Mouse (Mus musculus): ENCODE results near the gene Cdk14. TPM values are rescaled to one million over a fixed set of nuclear protein-coding genes. Genes with fewer than 3 reads are reported as not detected.

The Cdk14 gene
- polyA plus RNA-seq, 1 experiment from 2014 or later = 19.7 TPM

DNA sequence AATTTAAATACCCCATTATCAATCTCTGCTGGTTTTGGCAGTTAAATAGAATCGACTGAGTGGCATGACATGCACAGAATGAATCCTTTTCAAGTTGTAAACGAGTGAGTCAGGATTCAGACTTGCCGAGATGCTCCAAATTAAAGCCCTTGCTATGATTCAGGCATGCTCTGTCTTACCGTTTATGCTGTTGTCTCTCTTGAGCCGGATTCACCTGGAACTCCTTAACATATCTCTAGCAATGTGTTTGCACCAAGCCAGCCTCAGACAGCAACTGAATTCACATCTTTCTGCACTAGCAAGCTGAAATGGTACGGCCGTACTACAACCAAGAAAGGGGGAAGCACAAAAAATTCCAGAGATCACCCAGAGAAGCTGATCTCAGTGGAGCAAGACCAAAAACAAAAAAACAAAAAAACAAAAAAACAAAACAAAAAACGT lies 154.7 kb downstream of the Cdk14 start:
- ATAC-seq (no peak), DNase-seq (ENCODE audit: low spot score) (no peak)
- Histone ChIP-seq H3K4me1 (ENCODE audit: insufficient read depth, low read depth, low read length) (peaks cover 11% of the 10 kb centered on the region; the same call in 1 of the 2 replicates), H3K36me3 (ENCODE audit: insufficient read depth, low read length) (no peaks in the 10 kb centered on the region), H3K27ac (ENCODE audit: low read length) (no peak overlapping the region), H3K9me3 (ENCODE audit: low read length) (no peaks in the 10 kb centered on the region), H3K9ac (replicated peaks; ENCODE audit: low read depth) (no peak overlapping the region), H3K27me3 (replicated peaks; ENCODE audit: insufficient read depth, low read length) (no peaks in the 10 kb centered on the region), H3K4me2 (replicated peaks; ENCODE audit: low read depth, low read length) (no peak overlapping the region), H3K4me3 (ENCODE audit: low read depth, low read length) (no peak overlapping the region)
- WGBS = 35% methylated on average over 8 of the region's 8 CpGs
- TF ChIP-seq EP300 (IDR thresholded peaks at IDR 0.05) (no peak), CTCF (IDR thresholded peaks at IDR 0.05) (no peak)

GRCm38 (mm10) chr5:5264712-5265111 lies 155.4 kb downstream of the Cdk14 start:
- no peak overlapping the region for H3K9ac ChIP-seq (replicated peaks; ENCODE audit: low read depth)
- H3K4me1 ChIP-seq (ENCODE audit: insufficient read depth, low read depth, low read length) = peaks cover 11% of the 10 kb centered on the region; the same call in 1 of the 2 replicates
- DNase-seq (ENCODE audit: low spot score) (no peak), ATAC-seq (no peak)
- H3K27ac ChIP-seq (ENCODE audit: low read length) = no peak overlapping the region
- H3K9me3 ChIP-seq (ENCODE audit: low read length) = no peaks in the 10 kb centered on the region
- no peak overlapping the region for H3K4me2 ChIP-seq (replicated peaks; ENCODE audit: low read depth, low read length)
- TF ChIP-seq EP300 (IDR thresholded peaks at IDR 0.05) (no peak), CTCF (IDR thresholded peaks at IDR 0.05) (no peak)
- H3K27me3 ChIP-seq (replicated peaks; ENCODE audit: insufficient read depth, low read length) = no peaks in the 10 kb centered on the region
- no peaks in the 10 kb centered on the region for H3K36me3 ChIP-seq (ENCODE audit: insufficient read depth, low read length)
- H3K4me3 ChIP-seq (ENCODE audit: low read depth, low read length) = no peak overlapping the region
- 80% methylated on average over 2 of the region's 2 CpGs for WGBS

- TF ChIP-seq EP300 (IDR thresholded peaks at IDR 0.05) (peak; percentile 97), CTCF (IDR thresholded peaks at IDR 0.05) (peak; percentile 11; the same call in 1 of the 2 replicates)
- Histone ChIP-seq H3K9ac (replicated peaks; ENCODE audit: low read depth) (peak overlapping the region; percentile 23; the same call in 1 of the 2 replicates), H3K9me3 (ENCODE audit: low read length) (no peaks in the 10 kb centered on the region), H3K36me3 (ENCODE audit: insufficient read depth, low read length) (no peaks in the 10 kb centered on the region), H3K4me3 (ENCODE audit: low read depth, low read length) (0 out of 2 replicates have a peak overlapping the region, but pooled peaks have one; percentile 16), H3K27me3 (replicated peaks; ENCODE audit: insufficient read depth, low read length) (no peaks in the 10 kb centered on the region), H3K4me2 (replicated peaks; ENCODE audit: low read depth, low read length) (peak overlapping the region; percentile 40), H3K4me1 (ENCODE audit: insufficient read depth, low read depth, low read length) (peaks cover 11% of the 10 kb centered on the region; the same call in 1 of the 2 replicates), H3K27ac (ENCODE audit: low read length) (peak overlapping the region; percentile 62)
- peak; percentile 73 for ATAC-seq
- WGBS = 30% methylated on average over 14 of the region's 14 CpGs
- DNase-seq (ENCODE audit: low spot score) = peak; percentile 50
Measured at GRCm38 (mm10) chr5:5261725-5262296, 158.3 kb downstream of the Cdk14 start.

- whole genome bisulfite sequencing = 50% methylated on average over 14 of the region's 14 CpGs
- peak overlapping the region; percentile 23; the same call in 1 of the 2 replicates for H3K9ac ChIP-seq (replicated peaks; ENCODE audit: low read depth)
- TF ChIP-seq CTCF (IDR thresholded peaks at IDR 0.05) = no peak
- no peak for TF ChIP-seq EP300 (IDR thresholded peaks at IDR 0.05)
- H3K4me1 ChIP-seq (ENCODE audit: insufficient read depth, low read depth, low read length) = peaks cover 11% of the 10 kb centered on the region; the same call in 1 of the 2 replicates
- no peaks in the 10 kb centered on the region for H3K36me3 ChIP-seq (ENCODE audit: insufficient read depth, low read length)
- no peaks in the 10 kb centered on the region for H3K9me3 ChIP-seq (ENCODE audit: low read length)
- DNase-seq (ENCODE audit: low spot score) (no peak), ATAC-seq (no peak)
- H3K4me3 ChIP-seq (ENCODE audit: low read depth, low read length) = 0 out of 2 replicates have a peak overlapping the region, but pooled peaks have one; percentile 16
- H3K27me3 ChIP-seq (replicated peaks; ENCODE audit: insufficient read depth, low read length) = no peaks in the 10 kb centered on the region
- H3K4me2 ChIP-seq (replicated peaks; ENCODE audit: low read depth, low read length) = peak overlapping the region; percentile 40
- peak overlapping the region; percentile 62 for H3K27ac ChIP-seq (ENCODE audit: low read length)
Measured at GRCm38 (mm10) chr5:5260966-5261724, 159.0 kb downstream of the Cdk14 start.

DNA sequence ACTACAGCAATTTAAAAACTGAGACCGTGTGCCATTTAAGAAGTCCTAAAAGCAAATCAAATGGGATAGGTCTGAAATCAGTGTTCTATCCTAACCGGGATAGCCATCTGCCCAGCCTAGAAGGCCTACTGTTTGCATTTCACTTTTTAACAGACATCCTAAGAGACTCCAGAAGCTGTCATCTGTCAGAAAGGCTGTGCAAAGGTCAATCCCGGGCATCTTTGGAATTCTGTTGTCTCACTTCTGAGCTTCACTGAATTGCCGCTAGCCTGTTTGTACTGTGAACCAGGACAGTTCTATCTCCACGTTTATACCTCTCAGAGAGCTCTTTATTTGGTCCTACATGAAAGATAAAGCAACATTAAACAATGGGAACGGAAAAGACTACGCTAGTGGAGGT lies 159.8 kb downstream of the Cdk14 start:
- TF ChIP-seq EP300 (IDR thresholded peaks at IDR 0.05) (no peak), CTCF (IDR thresholded peaks at IDR 0.05) (no peak)
- DNase-seq (ENCODE audit: low spot score) = no peak
- no peak for ATAC-seq
- Histone ChIP-seq H3K36me3 (ENCODE audit: insufficient read depth, low read length) (no peaks in the 10 kb centered on the region), H3K9ac (replicated peaks; ENCODE audit: low read depth) (no peak overlapping the region), H3K4me2 (replicated peaks; ENCODE audit: low read depth, low read length) (no peak overlapping the region), H3K4me3 (ENCODE audit: low read depth, low read length) (no peak overlapping the region), H3K4me1 (ENCODE audit: insufficient read depth, low read depth, low read length) (peaks cover 11% of the 10 kb centered on the region; the same call in 1 of the 2 replicates), H3K9me3 (ENCODE audit: low read length) (no peaks in the 10 kb centered on the region), H3K27ac (ENCODE audit: low read length) (no peak overlapping the region), H3K27me3 (replicated peaks; ENCODE audit: insufficient read depth, low read length) (no peaks in the 10 kb centered on the region)
- 57% methylated on average over 7 of the region's 7 CpGs for WGBS

DNA sequence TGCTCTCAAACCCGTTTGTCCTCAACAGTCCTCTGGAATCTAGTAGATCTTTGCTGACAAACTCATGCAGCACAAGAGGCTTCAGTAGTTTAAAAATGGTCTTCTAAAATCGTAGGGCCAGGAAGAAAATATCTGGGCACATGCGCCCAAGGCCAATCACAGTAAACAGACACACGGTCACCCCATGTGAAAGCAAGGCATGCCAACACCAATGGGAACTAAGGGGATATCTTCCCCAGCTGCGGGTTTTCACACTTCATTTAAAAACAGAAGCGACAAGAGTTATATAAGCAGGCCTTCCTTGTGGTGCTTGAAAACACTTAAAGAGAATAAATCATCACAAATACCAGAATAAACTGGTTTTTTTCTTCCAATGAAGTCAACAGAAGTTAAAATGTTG lies 165.7 kb downstream of the Cdk14 start:
- Histone ChIP-seq H3K27me3 (replicated peaks; ENCODE audit: insufficient read depth, low read length) (no peaks in the 10 kb centered on the region), H3K4me2 (replicated peaks; ENCODE audit: low read depth, low read length) (no peak overlapping the region), H3K9ac (replicated peaks; ENCODE audit: low read depth) (no peak overlapping the region), H3K4me1 (ENCODE audit: insufficient read depth, low read depth, low read length) (no peaks in the 10 kb centered on the region), H3K9me3 (ENCODE audit: low read length) (no peaks in the 10 kb centered on the region), H3K27ac (ENCODE audit: low read length) (no peak overlapping the region), H3K36me3 (ENCODE audit: insufficient read depth, low read length) (no peaks in the 10 kb centered on the region), H3K4me3 (ENCODE audit: low read depth, low read length) (no peak overlapping the region)
- no peak for DNase-seq (ENCODE audit: low spot score)
- WGBS = 82% methylated on average over 6 of the region's 6 CpGs
- no peak for ATAC-seq
- TF ChIP-seq EP300 (IDR thresholded peaks at IDR 0.05) (no peak), CTCF (IDR thresholded peaks at IDR 0.05) (no peak)
